Mouse (Mus musculus): ENCODE data around the gene Gm45062. TPM values are rescaled to one million over a fixed set of nuclear protein-coding genes. Genes with fewer than 3 reads are reported as not detected.
A peak's percentile ranks its signal among the peaks of the same experiment; 100 is the strongest.

Gene Gm45062
- 8.0 and 9.7 TPM in 2 replicates for polyA plus RNA-seq (2015; fragmentation: Nextera tagmentation; extraction: Ambion mirVana)

- peaks cover 7% of the 10 kb centered on the region for H3K4me1 ChIP-seq
- peak; percentile 100 for ATAC-seq (ENCODE audit: insufficient number of reproducible peaks, low FRiP score, low TSS enrichment, low read depth)
- WGBS: under 1% methylated on average over 64 of the region's 64 CpGs
Observed at GRCm38 (mm10) chr6:8259004-8259666, at the start of gene Gm45062, which contains the start of the genes Rpa3 and Umad1. Gm45062 (plus strand) TSS chr6:8259450. Rpa3 (minus strand) TSS chr6:8259173. Umad1 (plus strand) TSS chr6:8259288.

GRCm38 (mm10) chr6:8209866-8210186 lies 49.4 kb upstream of the Gm45062 start:
- Histone ChIP-seq H3K9ac (peak overlapping the region; percentile 91), H3K4me1 (0 out of 2 replicates have a peak, but pooled peaks cover 3% of the 10 kb centered on the region), H3K27me3 (no peaks in the 10 kb centered on the region), H3K36me3 (peaks cover 6% of the 10 kb centered on the region), H3K4me3 (peak overlapping the region; percentile 83), H3K27ac (peak overlapping the region; percentile 96), H3K4me2 (peak overlapping the region; percentile 47), H3K9me3 (no peaks in the 10 kb centered on the region)
- 10% methylated on average over 10 of the region's 10 CpGs for WGBS
- no peak for ATAC-seq (ENCODE audit: insufficient number of reproducible peaks, low FRiP score, low TSS enrichment, low read depth)

More at GRCm38 (mm10) chr6:8259004-8259666, at the start of gene Gm45062, which contains the start of the genes Rpa3 and Umad1:
- H3K4me2 ChIP-seq: peak within 1 kb of the TSS; percentile 81
- peak within 1 kb of the TSS; percentile 96 for H3K4me3 ChIP-seq
- no peaks in the 10 kb centered on the region for H3K27me3 ChIP-seq
- H3K9ac ChIP-seq: peak within 1 kb of the TSS; percentile 65
- no peaks in the 10 kb centered on the region for H3K36me3 ChIP-seq
- H3K27ac ChIP-seq: peak within 1 kb of the TSS; percentile 89
- H3K9me3 ChIP-seq: no peaks in the 10 kb centered on the region

GRCm38 (mm10) chr6:8210661-8211060 lies 48.6 kb upstream of the Gm45062 start:
- peaks cover 14% of the 10 kb centered on the region for H3K36me3 ChIP-seq
- no peak overlapping the region; the same call in 1 of the 2 replicates for H3K4me2 ChIP-seq
- ATAC-seq (ENCODE audit: insufficient number of reproducible peaks, low FRiP score, low TSS enrichment, low read depth): no peak
- no peak overlapping the region for H3K27ac ChIP-seq
- 0 out of 2 replicates have a peak, but pooled peaks cover 3% of the 10 kb centered on the region for H3K4me1 ChIP-seq
- WGBS: 90% methylated on average over 3 of the region's 3 CpGs
- H3K4me3 ChIP-seq: no peak overlapping the region
- no peaks in the 10 kb centered on the region for H3K27me3 ChIP-seq
- H3K9me3 ChIP-seq: no peaks in the 10 kb centered on the region
- H3K9ac ChIP-seq: no peak overlapping the region

GRCm38 (mm10) chr6:8227035-8227434 lies 32.2 kb upstream of the Gm45062 start:
- H3K4me3 ChIP-seq: no peak overlapping the region
- WGBS: 80% methylated on average over 3 of the region's 3 CpGs
- H3K9ac ChIP-seq: no peak overlapping the region
- no peaks in the 10 kb centered on the region for H3K9me3 ChIP-seq
- ATAC-seq (ENCODE audit: insufficient number of reproducible peaks, low FRiP score, low TSS enrichment, low read depth): no peak
- no peak overlapping the region for H3K27ac ChIP-seq
- H3K4me1 ChIP-seq: no peaks in the 10 kb centered on the region
- peaks cover 32% of the 10 kb centered on the region for H3K36me3 ChIP-seq
- no peak overlapping the region for H3K4me2 ChIP-seq
- H3K27me3 ChIP-seq: no peaks in the 10 kb centered on the region

GRCm38 (mm10) chr6:8228596-8228995 lies 30.7 kb upstream of the Gm45062 start:
- Histone ChIP-seq H3K36me3 (peaks cover 39% of the 10 kb centered on the region), H3K4me2 (no peak overlapping the region), H3K9me3 (no peaks in the 10 kb centered on the region), H3K27me3 (no peaks in the 10 kb centered on the region), H3K4me1 (no peaks in the 10 kb centered on the region), H3K27ac (no peak overlapping the region), H3K4me3 (no peak overlapping the region), H3K9ac (no peak overlapping the region)
- WGBS: 88% methylated on average over 3 of the region's 3 CpGs
- ATAC-seq (ENCODE audit: insufficient number of reproducible peaks, low FRiP score, low TSS enrichment, low read depth): no peak

- no peaks in the 10 kb centered on the region for H3K36me3 ChIP-seq
- no peak for ATAC-seq (ENCODE audit: insufficient number of reproducible peaks, low FRiP score, low TSS enrichment, low read depth)
Observed at GRCm38 (mm10) chr6:8258316-8258715, 934 bp upstream of the Gm45062 start.

GRCm38 (mm10) chr6:8259667-8260044 lies 406 bp downstream of the Gm45062 start:
- H3K4me3 ChIP-seq: peak overlapping the region; percentile 96
- H3K27me3 ChIP-seq: no peaks in the 10 kb centered on the region
- peak overlapping the region; percentile 85 for H3K27ac ChIP-seq
- H3K9ac ChIP-seq: peak overlapping the region; percentile 65
- H3K4me2 ChIP-seq: peak overlapping the region; percentile 81
- H3K4me1 ChIP-seq: peaks cover 7% of the 10 kb centered on the region
- under 1% methylated on average over 8 of the region's 8 CpGs for WGBS
- no peaks in the 10 kb centered on the region for H3K36me3 ChIP-seq
- H3K9me3 ChIP-seq: no peaks in the 10 kb centered on the region
- ATAC-seq (ENCODE audit: insufficient number of reproducible peaks, low FRiP score, low TSS enrichment, low read depth): no peak

More at GRCm38 (mm10) chr6:8258316-8258715, 934 bp upstream of the Gm45062 start:
- peak overlapping the region; percentile 96 for H3K4me3 ChIP-seq
- peak overlapping the region; percentile 64 for H3K9ac ChIP-seq
- no peaks in the 10 kb centered on the region for H3K27me3 ChIP-seq
- peaks cover 7% of the 10 kb centered on the region for H3K4me1 ChIP-seq
- H3K4me2 ChIP-seq: peak overlapping the region; percentile 59
- H3K9me3 ChIP-seq: no peaks in the 10 kb centered on the region
- H3K27ac ChIP-seq: peak overlapping the region; percentile 89
- WGBS: 6% methylated on average over 6 of the region's 6 CpGs

- Histone ChIP-seq H3K4me3 (no peak overlapping the region), H3K4me2 (no peak overlapping the region), H3K36me3 (0 out of 2 replicates have a peak, but pooled peaks cover 9% of the 10 kb centered on the region), H3K4me1 (no peaks in the 10 kb centered on the region), H3K27me3 (no peaks in the 10 kb centered on the region), H3K9ac (no peak overlapping the region), H3K9me3 (no peaks in the 10 kb centered on the region), H3K27ac (no peak overlapping the region)
- ATAC-seq (ENCODE audit: insufficient number of reproducible peaks, low FRiP score, low TSS enrichment, low read depth): no peak
- 81% methylated on average over 3 of the region's 3 CpGs for WGBS
Observed at GRCm38 (mm10) chr6:8271047-8271446, 11.8 kb downstream of the Gm45062 start.

- H3K9me3 ChIP-seq: no peaks in the 10 kb centered on the region
- no peaks in the 10 kb centered on the region for H3K4me1 ChIP-seq
- no peaks in the 10 kb centered on the region for H3K27me3 ChIP-seq
- no peak overlapping the region for H3K4me2 ChIP-seq
- 0 out of 2 replicates have a peak, but pooled peaks cover 9% of the 10 kb centered on the region for H3K36me3 ChIP-seq
- H3K27ac ChIP-seq: no peak overlapping the region
- no peak for ATAC-seq (ENCODE audit: insufficient number of reproducible peaks, low FRiP score, low TSS enrichment, low read depth)
- no peak overlapping the region for H3K9ac ChIP-seq
- no peak overlapping the region for H3K4me3 ChIP-seq
- WGBS: 30% methylated on average over 6 of the region's 6 CpGs
Observed at GRCm38 (mm10) chr6:8274387-8275054, 15.3 kb downstream of the Gm45062 start.

- Histone ChIP-seq H3K27ac (no peak overlapping the region), H3K9me3 (no peaks in the 10 kb centered on the region), H3K27me3 (no peaks in the 10 kb centered on the region), H3K4me2 (no peak overlapping the region), H3K9ac (no peak overlapping the region), H3K36me3 (0 out of 2 replicates have a peak, but pooled peaks cover 9% of the 10 kb centered on the region), H3K4me1 (no peaks in the 10 kb centered on the region), H3K4me3 (no peak overlapping the region)
- ATAC-seq (ENCODE audit: insufficient number of reproducible peaks, low FRiP score, low TSS enrichment, low read depth): no peak
- 14% methylated on average over 1 of the region's 1 CpGs for WGBS
Observed at GRCm38 (mm10) chr6:8275098-8275497, 15.8 kb downstream of the Gm45062 start.

- no peaks in the 10 kb centered on the region for H3K27me3 ChIP-seq
- WGBS: 75% methylated on average over 4 of the region's 4 CpGs
- H3K4me3 ChIP-seq: no peak overlapping the region
- no peaks in the 10 kb centered on the region for H3K4me1 ChIP-seq
- H3K27ac ChIP-seq: no peak overlapping the region
- no peak for ATAC-seq (ENCODE audit: insufficient number of reproducible peaks, low FRiP score, low TSS enrichment, low read depth)
- H3K36me3 ChIP-seq: 0 out of 2 replicates have a peak, but pooled peaks cover 5% of the 10 kb centered on the region
- no peaks in the 10 kb centered on the region for H3K9me3 ChIP-seq
- H3K4me2 ChIP-seq: no peak overlapping the region
- H3K9ac ChIP-seq: no peak overlapping the region
Observed at GRCm38 (mm10) chr6:8276431-8276830, 17.2 kb downstream of the Gm45062 start.

- WGBS: 72% methylated on average over 5 of the region's 5 CpGs
- Histone ChIP-seq H3K36me3 (no peaks in the 10 kb centered on the region), H3K4me1 (no peaks in the 10 kb centered on the region)
Observed at GRCm38 (mm10) chr6:8278426-8279002, 19.3 kb downstream of the Gm45062 start.

More at GRCm38 (mm10) chr6:8278426-8279002, 19.3 kb downstream of the Gm45062 start:
- no peak overlapping the region for H3K4me3 ChIP-seq
- no peaks in the 10 kb centered on the region for H3K27me3 ChIP-seq
- H3K9me3 ChIP-seq: no peaks in the 10 kb centered on the region
- ATAC-seq (ENCODE audit: insufficient number of reproducible peaks, low FRiP score, low TSS enrichment, low read depth): no peak
- no peak overlapping the region for H3K4me2 ChIP-seq
- H3K9ac ChIP-seq: no peak overlapping the region
- H3K27ac ChIP-seq: no peak overlapping the region
